Comparison of ENCODE assay signal across 14 mouse cellular contexts in genomic region chr13:34146916-34147315, GRCm38 (mm10). TPM values are rescaled to one million over a fixed set of nuclear protein-coding genes. Genes with fewer than 3 reads are reported as not detected.
DNase-seq lines count a peak whose midpoint lies in the region; ATAC-seq and TF ChIP-seq lines count a peak whose summit lies in the region.
"Had no signal": no experiment of that assay in that cellular context is flagged by ENCODE, and none has a peak within 500 bp of the region (broad histone marks: within the 10 kb centered on the region; RNA-seq: fewer than 3 reads in every experiment).

No protein-coding gene starts in this region.

- peaks cover 40% of the 10 kb centered on the region for H3K4me1 ChIP-seq in forebrain, embryonic 13.5 days
- peaks cover 27% of the 10 kb centered on the region for H3K4me1 ChIP-seq in forebrain, embryonic 14.5 days (ENCODE audit: control insufficient read depth, insufficient read depth, low read length)
- peaks cover 10% of the 10 kb centered on the region for H3K4me1 ChIP-seq in lung, embryonic 14.5 days (ENCODE audit: insufficient read depth)
- H3K4me1 ChIP-seq in midbrain, embryonic 12.5 days: peaks cover 34% of the 10 kb centered on the region

- no peak overlapping the region for H3K4me2 ChIP-seq in forebrain, embryonic 13.5 days
- no peak overlapping the region for H3K4me2 ChIP-seq in forebrain, embryonic 14.5 days (ENCODE audit: low read length)
- no peak overlapping the region for H3K4me2 ChIP-seq in lung, embryonic 14.5 days
- no peak overlapping the region for H3K4me2 ChIP-seq in midbrain, embryonic 12.5 days (replicated peaks)
- H3K4me2 ChIP-seq: kidney, embryonic 15.5 days; limb, embryonic 15.5 days had no signal

- peak; percentile 28; the same call in 1 of the 2 replicates for TF ChIP-seq CTCF in lung, embryonic 14.5 days (IDR thresholded peaks at IDR 0.05; ENCODE audit: low read depth)
- TF ChIP-seq CTCF in Patski (IDR thresholded peaks at IDR 0.05): peak; percentile 50

- H3K4me3 ChIP-seq in forebrain, embryonic 13.5 days: no peak overlapping the region
- H3K4me3 ChIP-seq in forebrain, embryonic 14.5 days (ENCODE audit: low read depth, low read length): no peak overlapping the region
- no peak overlapping the region for H3K4me3 ChIP-seq in lung, embryonic 14.5 days (ENCODE audit: low read depth, low read length)
- no peak overlapping the region for H3K4me3 ChIP-seq in midbrain, embryonic 12.5 days
- H3K4me3 ChIP-seq: kidney, embryonic 15.5 days; limb, embryonic 15.5 days had no signal

- peak overlapping the region; percentile 98 for H3K27ac ChIP-seq in forebrain, embryonic 13.5 days
- H3K27ac ChIP-seq in forebrain, embryonic 14.5 days (ENCODE audit: low read depth, low read length): no peak overlapping the region
- H3K27ac ChIP-seq in lung, embryonic 14.5 days (ENCODE audit: low read depth): no peak overlapping the region
- peak overlapping the region; percentile 97; the same call in 1 of the 2 replicates for H3K27ac ChIP-seq in midbrain, embryonic 12.5 days (replicated peaks)
- H3K27ac ChIP-seq: kidney, embryonic 15.5 days; limb, embryonic 15.5 days; macrophage had no signal

- no peaks in the 10 kb centered on the region for H3K36me3 ChIP-seq in forebrain, embryonic 13.5 days (ENCODE audit: poor library complexity, severe bottlenecking)
- H3K36me3 ChIP-seq in forebrain, embryonic 14.5 days (ENCODE audit: control insufficient read depth, insufficient read depth, low read length): no peaks in the 10 kb centered on the region
- no peaks in the 10 kb centered on the region for H3K36me3 ChIP-seq in lung, embryonic 14.5 days (ENCODE audit: insufficient read depth)
- H3K36me3 ChIP-seq in midbrain, embryonic 12.5 days: no peaks in the 10 kb centered on the region
- H3K36me3 ChIP-seq: kidney, embryonic 15.5 days; limb, embryonic 15.5 days had no signal

- no peaks in the 10 kb centered on the region for H3K27me3 ChIP-seq in forebrain, embryonic 13.5 days
- no peaks in the 10 kb centered on the region for H3K27me3 ChIP-seq in forebrain, embryonic 14.5 days (replicated peaks; ENCODE audit: control insufficient read depth, insufficient read depth, low read length)
- H3K27me3 ChIP-seq in lung, embryonic 14.5 days (ENCODE audit: insufficient read depth, low read length): no peaks in the 10 kb centered on the region
- no peaks in the 10 kb centered on the region for H3K27me3 ChIP-seq in Patski
- no peaks in the 10 kb centered on the region for H3K27me3 ChIP-seq in midbrain, embryonic 12.5 days
- H3K27me3 ChIP-seq: kidney, embryonic 15.5 days; limb, embryonic 15.5 days had no signal

- 60% methylated on average over 3 of the region's 3 CpGs for WGBS in forebrain, embryonic 13.5 days
- WGBS in forebrain, embryonic 14.5 days: 65% methylated on average over 3 of the region's 3 CpGs
- WGBS in lung, embryonic 14.5 days: 53% methylated on average over 3 of the region's 3 CpGs
- 49% methylated on average over 3 of the region's 3 CpGs for WGBS in midbrain, embryonic 12.5 days

- no peak overlapping the region for H3K9ac ChIP-seq in forebrain, embryonic 13.5 days
- H3K9ac ChIP-seq in forebrain, embryonic 14.5 days (ENCODE audit: low read length): no peak overlapping the region
- no peak overlapping the region for H3K9ac ChIP-seq in lung, embryonic 14.5 days
- H3K9ac ChIP-seq in midbrain, embryonic 12.5 days (replicated peaks): no peak overlapping the region
- H3K9ac ChIP-seq: kidney, embryonic 15.5 days; limb, embryonic 15.5 days had no signal

- H3K9me3 ChIP-seq in forebrain, embryonic 13.5 days (replicated peaks): no peaks in the 10 kb centered on the region
- no peaks in the 10 kb centered on the region for H3K9me3 ChIP-seq in forebrain, embryonic 14.5 days (replicated peaks; ENCODE audit: control insufficient read depth, low read length)
- no peaks in the 10 kb centered on the region for H3K9me3 ChIP-seq in lung, embryonic 14.5 days (ENCODE audit: low read depth, low read length)
- H3K9me3 ChIP-seq in midbrain, embryonic 12.5 days: no peaks in the 10 kb centered on the region
- H3K9me3 ChIP-seq: kidney, embryonic 15.5 days; limb, embryonic 15.5 days had no signal

- no peak for ATAC-seq in forebrain, embryonic 13.5 days
- ATAC-seq in forebrain, embryonic 14.5 days: no peak
- no peak for ATAC-seq in lung, embryonic 14.5 days (ENCODE audit: insufficient read depth)
- no peak for ATAC-seq in Patski
- no peak for ATAC-seq in midbrain, embryonic 12.5 days (ENCODE audit: low FRiP score, low read depth)
- no peak for ATAC-seq in inflammation-experienced regulatory T-cells, adult 6 months

- in situ Hi-C loops in Patski (cut with MboI; ENCODE audit: low pct_unique_long_range_greater_than_20kb): no loop called here

- CTCF ChIA-PET in Patski (lab: Charles Lee): interaction anchor here (0.6 to 1.6 kb wide), 2 partner anchors 10 to 101 kb away, joined by 3 read pairs; no protein-coding TSS in a partner anchor

- no peak for DNase-seq in forebrain, embryonic 14.5 days (ENCODE audit: low spot score)
- no peak for DNase-seq in lung, embryonic 14.5 days
- DNase-seq in lung, postnatal 4 days: no peak
- DNase-seq in Patski (ENCODE audit: low read depth, low spot score): no peak
- DNase-seq in adrenal gland, adult 18-20 months (ENCODE audit: low spot score in 2 of 2): no peak
- DNase-seq: cerebellum, postnatal 25 days; gastrocnemius, postnatal 36 days; heart, postnatal 14 days had no signal

- POLR2A ChIA-PET in Patski (lab: Charles Lee): no interaction called here

RNA-seq across cellular contexts. Expression of gene Psmg4, which starts 15.8 kb away (rescaled TPM):
- polyA plus RNA-seq in forebrain, embryonic 13.5 days (2015; fragmentation: Nextera tagmentation; extraction: Ambion mirVana): 121 and 128 TPM in 2 replicates
- polyA plus RNA-seq in forebrain, embryonic 14.5 days (2014; fragmentation: Nextera tagmentation; extraction: Ambion mirVana): 92.0 and 113 TPM in 2 replicates
- polyA plus RNA-seq in lung, embryonic 14.5 days (2014; fragmentation: Nextera tagmentation; extraction: Ambion mirVana): 73.7 and 78.0 TPM in 2 replicates
- 36.6 TPM for polyA plus RNA-seq in Patski (2021)
- 109 and 118 TPM in 2 replicates for polyA plus RNA-seq in midbrain, embryonic 12.5 days (2016; fragmentation: Nextera tagmentation; extraction: Ambion mirVana)
- 10 to 100 TPM; 42.5 to 48.6 (median 45.6) TPM for polyA plus RNA-seq in inflammation-experienced regulatory T-cells, adult 6 months (2017; shearing (Covaris generic))
- total RNA-seq in adrenal gland, adult 18-20 months (2021): 10 to 100 TPM; 30.3 to 35.0 TPM

RNA-seq across cellular contexts. Expression of gene Tubb2b, which starts 16.6 kb away (rescaled TPM):
- polyA plus RNA-seq in forebrain, embryonic 13.5 days (2015; fragmentation: Nextera tagmentation; extraction: Ambion mirVana): 559 and 618 TPM in 2 replicates
- 670 and 797 TPM in 2 replicates for polyA plus RNA-seq in forebrain, embryonic 14.5 days (2014; fragmentation: Nextera tagmentation; extraction: Ambion mirVana)
- 13.3 and 15.9 TPM in 2 replicates for polyA plus RNA-seq in lung, embryonic 14.5 days (2014; fragmentation: Nextera tagmentation; extraction: Ambion mirVana)
- 61.0 TPM for polyA plus RNA-seq in Patski (2021)
- polyA plus RNA-seq in midbrain, embryonic 12.5 days (2016; fragmentation: Nextera tagmentation; extraction: Ambion mirVana): 380 and 432 TPM in 2 replicates
- 1 to 10 TPM in 2 of 3 experiments, not detected in 1; 1.7 to 2.0 TPM for polyA plus RNA-seq in inflammation-experienced regulatory T-cells, adult 6 months (2017; shearing (Covaris generic))
- total RNA-seq in adrenal gland, adult 18-20 months (2021): 1 to 10 TPM; 1.0 to 2.9 TPM

Comparison
In these comparisons a context has a peak if more than half of its experiments do, and no peak if none do; other contexts are left out.
1. H3K27ac ChIP-seq: peak in forebrain, embryonic 13.5 days (single experiment) and midbrain, embryonic 12.5 days (single experiment); none in forebrain, embryonic 14.5 days (single experiment) and lung, embryonic 14.5 days (single experiment).